Mouse (Mus musculus): Measurements from ENCODE around the gene Ccdc181. TPM values are rescaled to one million over a fixed set of nuclear protein-coding genes. Genes with fewer than 3 reads are reported as not detected.

Ccdc181 gene
- polyA plus RNA-seq, 1 experiment from 2014 or later = 13.5 TPM

- H3K4me1 ChIP-seq (ENCODE audit: control insufficient read depth, insufficient read depth, low read length) = peaks cover 7% of the 10 kb centered on the region
- H3K4me2 ChIP-seq (ENCODE audit: low read depth) = peak within 1 kb of the TSS; percentile 82
- H3K9ac ChIP-seq (ENCODE audit: low read length) = peak within 1 kb of the TSS; percentile 41
- H3K9me3 ChIP-seq (ENCODE audit: control insufficient read depth, low read length) = no peaks in the 10 kb centered on the region
- peak within 1 kb of the TSS; percentile 46 for H3K4me3 ChIP-seq (ENCODE audit: low read depth, low read length)
- DNase-seq (ENCODE audit: low spot score) (peak; percentile 98), ATAC-seq (ENCODE audit: insufficient read depth, low FRiP score, low TSS enrichment) (peak; percentile 98)
- peak within 1 kb of the TSS; percentile 11 for H3K27ac ChIP-seq (ENCODE audit: low read depth, low read length)
- H3K36me3 ChIP-seq (ENCODE audit: control insufficient read depth, insufficient read depth, low read length) = no peaks in the 10 kb centered on the region
- WGBS = under 1% methylated on average over 74 of the region's 79 CpGs
- H3K27me3 ChIP-seq (ENCODE audit: control insufficient read depth, insufficient read depth, low read length) = no peaks in the 10 kb centered on the region
Measured at GRCm38 (mm10) chr1:164248465-164249331, 26.7 kb upstream of the Ccdc181 start, which contains the start of gene Slc19a2. Slc19a2 (plus strand) TSS chr1:164249046.

GRCm38 (mm10) chr1:164249332-164249711 is 26.1 kb upstream of the Ccdc181 start:
- H3K4me1 ChIP-seq (ENCODE audit: control insufficient read depth, insufficient read depth, low read length) = peaks cover 7% of the 10 kb centered on the region
- H3K27ac ChIP-seq (ENCODE audit: low read depth, low read length) = no peak overlapping the region
- H3K9ac ChIP-seq (ENCODE audit: low read length) = peak overlapping the region; percentile 35
- no peaks in the 10 kb centered on the region for H3K36me3 ChIP-seq (ENCODE audit: control insufficient read depth, insufficient read depth, low read length)
- WGBS = under 1% methylated on average over 33 of the region's 33 CpGs
- no peaks in the 10 kb centered on the region for H3K9me3 ChIP-seq (ENCODE audit: control insufficient read depth, low read length)
- peak overlapping the region; percentile 46 for H3K4me3 ChIP-seq (ENCODE audit: low read depth, low read length)
- ATAC-seq (ENCODE audit: insufficient read depth, low FRiP score, low TSS enrichment) = no peak; the same call in 1 of the 2 replicates
- H3K4me2 ChIP-seq (ENCODE audit: low read depth) = peak overlapping the region; percentile 82
- DNase-seq (ENCODE audit: low spot score) = no peak
- no peaks in the 10 kb centered on the region for H3K27me3 ChIP-seq (ENCODE audit: control insufficient read depth, insufficient read depth, low read length)

GRCm38 (mm10) chr1:164250391-164251150 is 24.8 kb upstream of the Ccdc181 start:
- DNase-seq (ENCODE audit: low spot score) (no peak), ATAC-seq (ENCODE audit: insufficient read depth, low FRiP score, low TSS enrichment) (no peak)
- Histone ChIP-seq H3K4me2 (ENCODE audit: low read depth) (peak overlapping the region; percentile 82; the same call in 1 of the 2 replicates), H3K4me1 (ENCODE audit: control insufficient read depth, insufficient read depth, low read length) (peaks cover 7% of the 10 kb centered on the region), H3K9ac (ENCODE audit: low read length) (no peak overlapping the region), H3K4me3 (ENCODE audit: low read depth, low read length) (peak overlapping the region; percentile 46), H3K9me3 (ENCODE audit: control insufficient read depth, low read length) (no peaks in the 10 kb centered on the region), H3K27me3 (ENCODE audit: control insufficient read depth, insufficient read depth, low read length) (no peaks in the 10 kb centered on the region), H3K27ac (ENCODE audit: low read depth, low read length) (no peak overlapping the region), H3K36me3 (ENCODE audit: control insufficient read depth, insufficient read depth, low read length) (no peaks in the 10 kb centered on the region)
- 63% methylated on average over 8 of the region's 8 CpGs for WGBS

GRCm38 (mm10) chr1:164251438-164251837 is 23.9 kb upstream of the Ccdc181 start:
- H3K4me1 ChIP-seq (ENCODE audit: control insufficient read depth, insufficient read depth, low read length) = peaks cover 7% of the 10 kb centered on the region
- ATAC-seq (ENCODE audit: insufficient read depth, low FRiP score, low TSS enrichment) (no peak), DNase-seq (ENCODE audit: low spot score) (no peak)
- no peak overlapping the region for H3K27ac ChIP-seq (ENCODE audit: low read depth, low read length)
- no peaks in the 10 kb centered on the region for H3K27me3 ChIP-seq (ENCODE audit: control insufficient read depth, insufficient read depth, low read length)
- no peaks in the 10 kb centered on the region for H3K9me3 ChIP-seq (ENCODE audit: control insufficient read depth, low read length)
- no peak overlapping the region for H3K4me3 ChIP-seq (ENCODE audit: low read depth, low read length)
- H3K36me3 ChIP-seq (ENCODE audit: control insufficient read depth, insufficient read depth, low read length) = no peaks in the 10 kb centered on the region
- WGBS = 81% methylated on average over 1 of the region's 1 CpGs
- no peak overlapping the region for H3K9ac ChIP-seq (ENCODE audit: low read length)
- H3K4me2 ChIP-seq (ENCODE audit: low read depth) = no peak overlapping the region

GRCm38 (mm10) chr1:164252551-164252950 is 22.8 kb upstream of the Ccdc181 start:
- WGBS = 71% methylated on average over 5 of the region's 5 CpGs
- Histone ChIP-seq H3K4me3 (ENCODE audit: low read depth, low read length) (no peak overlapping the region), H3K36me3 (ENCODE audit: control insufficient read depth, insufficient read depth, low read length) (peaks cover 2% of the 10 kb centered on the region; the same call in 1 of the 2 replicates), H3K27ac (ENCODE audit: low read depth, low read length) (no peak overlapping the region), H3K9me3 (ENCODE audit: control insufficient read depth, low read length) (no peaks in the 10 kb centered on the region), H3K4me2 (ENCODE audit: low read depth) (no peak overlapping the region), H3K4me1 (ENCODE audit: control insufficient read depth, insufficient read depth, low read length) (peaks cover 6% of the 10 kb centered on the region), H3K27me3 (ENCODE audit: control insufficient read depth, insufficient read depth, low read length) (no peaks in the 10 kb centered on the region), H3K9ac (ENCODE audit: low read length) (no peak overlapping the region)
- no peak for ATAC-seq (ENCODE audit: insufficient read depth, low FRiP score, low TSS enrichment)
- DNase-seq (ENCODE audit: low spot score) = no peak

GRCm38 (mm10) chr1:164254836-164255235 is 20.5 kb upstream of the Ccdc181 start:
- Histone ChIP-seq H3K4me3 (ENCODE audit: low read depth, low read length) (no peak overlapping the region), H3K9ac (ENCODE audit: low read length) (no peak overlapping the region), H3K9me3 (ENCODE audit: control insufficient read depth, low read length) (no peaks in the 10 kb centered on the region), H3K36me3 (ENCODE audit: control insufficient read depth, insufficient read depth, low read length) (peaks cover 2% of the 10 kb centered on the region; the same call in 1 of the 2 replicates), H3K27me3 (ENCODE audit: control insufficient read depth, insufficient read depth, low read length) (no peaks in the 10 kb centered on the region), H3K27ac (ENCODE audit: low read depth, low read length) (no peak overlapping the region), H3K4me1 (ENCODE audit: control insufficient read depth, insufficient read depth, low read length) (no peaks in the 10 kb centered on the region), H3K4me2 (ENCODE audit: low read depth) (no peak overlapping the region)
- WGBS = 77% methylated on average over 3 of the region's 3 CpGs
- no peak for ATAC-seq (ENCODE audit: insufficient read depth, low FRiP score, low TSS enrichment)
- DNase-seq (ENCODE audit: low spot score) = no peak

GRCm38 (mm10) chr1:164260171-164261028 is 15.0 kb upstream of the Ccdc181 start:
- Histone ChIP-seq H3K36me3 (ENCODE audit: control insufficient read depth, insufficient read depth, low read length) (peaks cover 6% of the 10 kb centered on the region), H3K9ac (ENCODE audit: low read length) (no peak overlapping the region), H3K9me3 (ENCODE audit: control insufficient read depth, low read length) (no peaks in the 10 kb centered on the region), H3K27me3 (ENCODE audit: control insufficient read depth, insufficient read depth, low read length) (no peaks in the 10 kb centered on the region), H3K27ac (ENCODE audit: low read depth, low read length) (no peak overlapping the region), H3K4me3 (ENCODE audit: low read depth, low read length) (no peak overlapping the region), H3K4me1 (ENCODE audit: control insufficient read depth, insufficient read depth, low read length) (no peaks in the 10 kb centered on the region), H3K4me2 (ENCODE audit: low read depth) (no peak overlapping the region)
- 86% methylated on average over 16 of the region's 16 CpGs for WGBS
- DNase-seq (ENCODE audit: low spot score) (no peak), ATAC-seq (ENCODE audit: insufficient read depth, low FRiP score, low TSS enrichment) (no peak)

GRCm38 (mm10) chr1:164261553-164261952 is 13.8 kb upstream of the Ccdc181 start:
- Histone ChIP-seq H3K36me3 (ENCODE audit: control insufficient read depth, insufficient read depth, low read length) (peaks cover 6% of the 10 kb centered on the region), H3K27ac (ENCODE audit: low read depth, low read length) (no peak overlapping the region), H3K9me3 (ENCODE audit: control insufficient read depth, low read length) (no peaks in the 10 kb centered on the region), H3K4me1 (ENCODE audit: control insufficient read depth, insufficient read depth, low read length) (no peaks in the 10 kb centered on the region), H3K4me3 (ENCODE audit: low read depth, low read length) (no peak overlapping the region), H3K4me2 (ENCODE audit: low read depth) (no peak overlapping the region), H3K9ac (ENCODE audit: low read length) (no peak overlapping the region), H3K27me3 (ENCODE audit: control insufficient read depth, insufficient read depth, low read length) (no peaks in the 10 kb centered on the region)
- no peak for DNase-seq (ENCODE audit: low spot score)
- no peak for ATAC-seq (ENCODE audit: insufficient read depth, low FRiP score, low TSS enrichment)
- 92% methylated on average over 7 of the region's 7 CpGs for WGBS
